Mouse (Mus musculus) telencephalon, adult 2 months (tissue): ENCODE data around the gene Tulp2.

Experiments
- DNase-seq: peaks from one replicate; pipeline ENCODE4 v3.0.0-alpha.2; 2011; ENCODE audit warnings: low read depth, low spot score

Gene Tulp2

GRCm38 (mm10) chr7:45481374-45481927 lies at the start of gene Tulp2:
Gene Tulp2, plus strand, starts transcription at chr7:45481877.
- DNase-seq: no peak

- no peak for DNase-seq
Measured at GRCm38 (mm10) chr7:45433835-45434202, 47.9 kb upstream of the Tulp2 start.

DNA sequence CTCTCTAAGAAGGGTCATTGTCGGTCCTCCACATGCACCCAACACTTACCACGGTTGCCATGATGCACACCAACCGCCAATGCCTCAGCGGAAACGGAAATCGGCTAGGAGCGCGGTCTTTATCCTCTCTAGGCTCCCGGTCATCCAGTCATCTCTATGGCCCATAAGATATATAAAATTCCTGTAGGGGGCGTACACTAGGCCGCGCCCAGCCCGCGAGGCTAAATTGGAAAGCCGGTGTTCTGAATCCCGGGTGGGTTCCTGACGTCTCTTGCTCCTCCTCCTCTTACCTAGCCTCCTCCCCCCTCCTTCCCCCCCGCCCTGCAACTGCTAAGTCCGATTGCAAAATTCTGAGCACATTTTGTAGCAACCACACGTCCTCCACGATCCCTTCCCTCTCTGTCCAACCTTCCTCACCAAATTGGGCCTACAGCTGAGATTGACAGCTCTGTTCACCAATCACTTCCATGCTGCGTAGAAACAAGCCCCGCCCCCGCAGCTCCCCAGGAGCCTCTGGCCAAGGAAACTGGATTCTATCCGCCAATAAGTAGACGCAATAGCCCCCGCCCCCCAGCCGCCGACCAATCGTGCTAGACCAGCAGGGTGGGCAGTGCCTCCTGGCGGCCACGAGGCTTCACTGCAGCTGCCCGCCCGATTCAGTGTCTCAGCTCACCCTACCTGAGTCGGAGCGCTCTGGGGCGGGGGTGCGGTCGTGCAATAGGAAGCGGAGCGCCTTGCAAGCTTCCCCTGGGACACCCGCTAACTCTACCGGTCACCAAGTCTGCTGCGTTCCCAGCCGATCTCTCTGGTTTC lies 47.3 kb upstream of the Tulp2 start, which contains the start of gene Gys1:
Gys1 (plus strand) TSS at position 642 of the 813 bp plus-strand sequence.
- peak; percentile 100 for DNase-seq

DNA sequence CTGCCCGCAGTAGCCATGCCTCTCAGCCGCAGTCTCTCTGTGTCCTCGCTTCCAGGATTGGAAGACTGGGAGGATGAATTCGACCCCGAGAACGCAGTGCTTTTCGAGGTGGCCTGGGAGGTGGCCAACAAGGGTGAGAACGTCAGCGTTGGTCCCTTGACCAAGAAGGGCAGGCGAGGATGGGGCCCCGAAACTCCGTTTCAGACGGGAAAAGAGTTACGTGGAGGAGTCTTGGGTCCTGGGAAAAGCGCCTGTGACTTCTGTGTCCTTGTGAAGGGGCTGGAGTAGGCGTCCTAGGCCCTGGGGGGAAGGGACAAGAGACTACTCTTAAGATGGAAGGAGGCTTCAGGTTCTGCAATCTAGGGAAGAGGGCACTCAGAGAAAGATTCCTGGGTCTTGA lies 46.6 kb upstream of the Tulp2 start:
- no peak for DNase-seq

DNA sequence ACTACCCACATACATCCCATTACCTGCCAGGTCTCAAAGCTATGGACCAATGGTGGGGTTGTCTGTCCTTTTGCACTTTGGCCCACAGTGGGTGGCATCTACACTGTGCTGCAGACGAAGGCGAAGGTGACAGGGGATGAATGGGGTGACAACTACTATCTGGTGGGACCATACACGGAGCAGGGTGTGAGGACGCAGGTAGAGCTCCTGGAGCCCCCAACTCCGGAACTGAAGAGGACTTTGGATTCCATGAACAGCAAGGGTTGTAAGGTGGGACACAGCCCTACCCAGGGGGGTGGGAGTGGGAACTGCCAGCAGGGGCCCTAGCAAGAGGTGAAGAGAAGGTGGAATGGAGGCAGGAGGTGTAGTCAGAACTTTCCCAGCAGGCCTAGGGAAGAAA lies 45.2 kb upstream of the Tulp2 start:
- DNase-seq: no peak

GRCm38 (mm10) chr7:45437046-45437445 lies 44.6 kb upstream of the Tulp2 start:
- no peak for DNase-seq

DNA sequence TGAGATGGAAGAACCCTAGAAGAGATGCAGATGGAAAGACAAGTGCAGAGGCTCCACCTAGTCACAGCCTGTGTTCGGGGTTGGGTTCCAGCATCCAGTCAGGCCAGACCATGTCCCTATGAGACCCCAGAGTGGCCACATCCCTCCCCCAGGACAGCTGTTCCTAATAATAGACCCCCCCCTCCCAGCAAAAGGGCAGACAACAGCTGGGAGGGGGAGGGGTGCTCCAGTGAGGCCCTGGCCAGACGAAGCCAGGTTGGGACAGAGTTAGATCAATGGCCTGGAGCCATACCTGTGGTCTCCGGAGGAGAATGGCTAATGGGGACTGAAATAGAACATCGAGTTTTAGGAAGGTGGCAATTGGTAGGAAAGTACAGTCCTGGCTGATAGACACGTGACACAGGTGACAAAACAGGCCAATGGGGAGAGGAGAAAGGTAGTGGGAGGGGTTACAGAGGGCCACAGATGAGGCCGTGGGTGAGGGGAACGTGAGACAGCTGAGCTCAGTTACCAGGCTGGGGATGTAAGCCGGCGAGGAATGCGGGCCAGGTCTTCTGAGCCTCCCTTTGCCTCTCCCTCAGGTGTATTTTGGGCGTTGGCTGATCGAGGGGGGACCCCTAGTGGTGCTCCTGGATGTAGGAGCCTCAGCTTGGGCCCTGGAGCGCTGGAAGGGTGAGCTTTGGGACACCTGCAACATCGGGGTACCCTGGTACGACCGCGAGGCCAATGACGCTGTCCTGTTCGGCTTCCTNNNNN lies 44.0 kb upstream of the Tulp2 start, which contains the start of gene Ruvbl2:
Ruvbl2 (minus strand) TSS at position 576 of the 756 bp plus-strand sequence.
- no peak for DNase-seq

GRCm38 (mm10) chr7:45443526-45444420 lies 37.9 kb upstream of the Tulp2 start:
- no peak for DNase-seq

DNA sequence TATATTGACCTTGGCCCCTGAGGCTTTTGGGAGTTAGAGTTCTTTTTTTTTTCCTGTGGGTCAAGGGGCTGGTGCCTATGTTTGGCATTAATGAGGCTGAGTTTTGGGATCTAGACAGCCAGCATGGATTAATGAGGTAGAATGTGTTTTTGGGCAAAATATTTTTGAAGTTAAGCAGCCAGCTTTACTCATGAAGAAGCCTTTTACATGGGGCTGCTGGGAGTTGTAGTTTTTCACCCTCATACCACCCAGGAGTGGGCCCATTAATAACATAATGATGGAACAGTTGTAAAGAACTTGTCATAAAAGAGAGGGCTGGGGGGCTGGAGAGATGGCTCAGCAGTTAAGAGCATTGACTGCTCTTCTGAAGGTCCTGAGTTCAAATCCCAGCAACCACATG lies 35.1 kb upstream of the Tulp2 start:
- no peak for DNase-seq

DNA sequence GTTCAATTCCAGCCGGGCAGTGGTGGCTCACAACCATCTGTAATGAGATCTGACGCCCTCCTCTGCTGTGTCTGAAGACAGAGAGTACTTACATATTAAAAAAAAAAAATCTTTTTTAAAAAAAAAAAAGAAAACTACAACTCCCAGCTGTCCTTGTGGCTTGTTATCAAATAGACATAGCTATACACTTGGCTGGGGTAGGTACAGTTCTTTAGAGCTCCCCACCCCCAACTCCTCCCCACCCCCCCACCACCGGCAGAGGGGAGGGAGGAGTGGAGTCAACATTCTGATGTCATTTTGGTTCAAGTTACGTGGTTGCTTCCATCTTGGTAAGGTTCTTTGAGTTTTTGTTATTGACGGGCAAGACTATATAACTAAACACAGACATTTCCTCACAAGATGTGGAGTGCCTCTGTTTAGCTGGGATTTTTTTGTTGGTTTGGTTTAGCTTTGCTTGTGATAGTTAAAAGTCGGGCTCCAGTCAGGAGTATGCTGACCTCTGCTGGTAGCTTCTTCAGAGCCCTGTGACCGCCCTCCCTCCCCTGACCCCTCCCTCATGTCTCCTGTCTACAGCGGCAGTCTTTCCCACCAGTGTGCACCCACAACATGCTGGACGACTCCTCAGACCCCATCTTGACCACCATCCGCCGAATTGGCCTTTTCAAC lies 34.2 kb upstream of the Tulp2 start:
- no peak for DNase-seq

- DNase-seq: no peak
Measured at GRCm38 (mm10) chr7:45449974-45450373, 31.7 kb upstream of the Tulp2 start.

GRCm38 (mm10) chr7:45451344-45451982 lies 30.2 kb upstream of the Tulp2 start:
- DNase-seq: peak; percentile 72

GRCm38 (mm10) chr7:45454971-45455370 lies 26.7 kb upstream of the Tulp2 start:
- DNase-seq: no peak

DNA sequence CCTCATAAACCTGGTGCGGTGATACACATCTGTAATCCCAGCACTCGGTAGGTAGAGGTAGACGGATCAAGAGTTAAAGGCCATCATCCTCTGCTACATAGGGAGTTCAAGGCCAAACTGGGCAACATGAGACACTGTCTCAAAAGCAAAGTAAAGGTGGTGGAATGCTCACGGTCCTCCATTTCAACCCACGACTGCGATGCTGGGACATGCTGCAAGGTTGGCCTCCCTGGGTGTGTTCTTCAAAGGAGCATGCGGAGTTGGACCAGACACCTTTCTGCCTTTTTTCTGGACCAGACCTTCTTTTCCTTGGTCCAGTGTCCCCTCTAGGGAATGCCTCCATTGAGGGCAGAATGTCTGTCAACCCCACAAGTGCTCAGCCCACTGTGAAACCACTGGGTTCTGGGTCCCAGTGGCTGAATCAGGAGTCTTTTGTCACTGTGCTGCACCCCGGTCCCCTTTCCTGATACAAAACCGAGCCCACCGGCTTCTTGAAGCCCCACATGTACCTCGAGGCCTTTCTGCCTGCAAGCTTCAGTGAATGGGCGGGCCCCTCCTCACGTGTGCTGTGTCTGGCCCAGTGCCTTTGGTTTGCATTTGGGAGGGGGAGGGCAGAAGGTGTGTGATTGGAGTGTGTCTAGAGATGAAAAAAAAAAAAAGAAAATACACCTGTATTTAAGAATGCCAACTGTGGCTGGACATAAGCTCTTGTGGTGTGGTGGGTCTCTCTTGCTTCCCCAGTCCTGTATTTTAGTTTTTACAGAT lies 25.6 kb upstream of the Tulp2 start:
- DNase-seq: no peak

GRCm38 (mm10) chr7:45456721-45457203 lies 24.9 kb upstream of the Tulp2 start:
- no peak for DNase-seq

GRCm38 (mm10) chr7:45457204-45458060 lies 24.2 kb upstream of the Tulp2 start:
- DNase-seq: no peak

- DNase-seq: no peak
Measured at GRCm38 (mm10) chr7:45458748-45459563, 22.7 kb upstream of the Tulp2 start.
